Mouse (Mus musculus) skeletal muscle tissue, adult 2 months (tissue): ENCODE results near the gene Slc25a26.
A peak's percentile ranks its signal among the peaks of the same experiment; 100 is the strongest.

Source experiments
- DNase-seq: peaks from one replicate; pipeline ENCODE4 v3.0.0-alpha.2; 2012; ENCODE audit warnings: low read depth, low spot score

Slc25a26 gene

DNA sequence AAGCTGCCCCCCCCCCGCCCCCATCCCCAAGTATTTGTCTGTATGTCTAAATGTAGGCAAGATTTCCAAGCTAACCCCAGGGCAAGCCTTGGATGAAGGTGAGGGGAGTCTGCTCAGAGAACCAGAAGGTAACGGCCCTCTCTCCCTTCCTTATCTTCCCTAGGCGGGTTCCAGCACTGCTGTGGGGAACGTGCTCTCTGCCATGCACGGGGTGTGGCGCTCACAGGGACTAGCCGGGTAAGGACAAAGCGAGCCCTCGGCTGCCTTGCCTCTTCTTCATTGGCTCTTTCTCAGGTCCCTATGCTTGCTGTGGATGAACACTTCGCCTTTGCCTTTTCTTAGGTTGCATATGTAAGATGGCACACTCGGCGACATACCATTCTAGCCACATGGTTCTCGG, 98.9 kb downstream of the Slc25a26 start:
- no peak for DNase-seq

DNA sequence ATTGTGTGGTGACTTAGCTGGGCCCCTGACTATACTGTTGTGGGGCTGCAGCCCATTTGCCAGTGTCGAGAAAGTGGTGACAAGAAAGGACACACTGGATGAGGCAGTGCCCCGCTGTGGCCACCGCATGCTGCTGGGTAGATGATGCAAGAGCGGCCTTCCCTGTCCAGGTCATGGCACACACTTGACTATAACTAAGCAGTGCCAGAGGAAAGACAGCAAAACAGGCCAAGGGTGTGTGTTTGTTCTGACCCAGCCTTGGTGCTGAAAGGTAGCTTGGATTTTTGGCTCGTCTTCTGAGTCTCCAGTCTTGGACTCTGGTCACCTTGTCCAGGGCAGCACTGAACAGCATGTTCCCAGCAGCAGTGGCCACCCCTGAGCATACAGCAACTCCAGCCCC, 101.0 kb downstream of the Slc25a26 start:
- DNase-seq: peak; percentile 85

DNA sequence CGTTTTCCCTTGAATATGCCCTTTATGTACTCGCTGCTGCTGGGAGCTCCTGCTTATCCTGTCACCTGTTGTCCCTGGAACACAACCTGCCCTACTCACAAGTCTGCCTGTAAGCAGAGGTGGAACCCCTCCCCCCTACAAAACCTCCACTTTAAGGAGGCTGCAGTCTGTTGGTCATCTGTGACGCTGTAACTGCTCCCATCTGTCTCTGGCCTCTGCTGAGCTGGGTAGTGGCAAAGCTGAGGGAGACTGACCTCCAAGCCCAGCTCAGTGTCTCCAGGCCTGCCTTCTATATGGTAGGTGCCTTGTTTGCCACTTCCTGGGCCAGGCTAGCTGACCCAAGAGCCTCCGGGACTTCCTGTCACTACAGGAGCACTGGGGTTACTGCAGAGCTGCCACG, 101.7 kb downstream of the Slc25a26 start:
- no peak for DNase-seq

DNA sequence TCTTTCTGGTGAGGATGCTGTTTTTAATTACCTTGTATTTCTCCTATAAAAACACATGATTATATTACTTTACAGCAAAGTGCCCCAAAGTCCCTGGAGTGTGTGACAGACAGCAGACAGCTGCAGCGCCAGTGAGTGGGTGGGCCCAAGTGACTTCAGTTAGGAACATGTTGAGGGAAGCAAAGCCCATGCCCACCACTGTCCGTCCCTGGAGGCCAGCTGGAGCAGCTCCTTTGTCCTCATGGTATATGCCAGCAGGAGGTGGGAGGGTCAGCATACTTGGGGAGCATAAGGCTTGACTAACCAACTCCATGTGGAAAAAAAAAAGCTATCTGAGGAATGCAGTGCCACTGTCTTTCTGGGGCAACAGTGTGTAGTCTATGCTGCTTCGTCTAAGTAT, 103.9 kb downstream of the Slc25a26 start:
- DNase-seq: no peak

DNA sequence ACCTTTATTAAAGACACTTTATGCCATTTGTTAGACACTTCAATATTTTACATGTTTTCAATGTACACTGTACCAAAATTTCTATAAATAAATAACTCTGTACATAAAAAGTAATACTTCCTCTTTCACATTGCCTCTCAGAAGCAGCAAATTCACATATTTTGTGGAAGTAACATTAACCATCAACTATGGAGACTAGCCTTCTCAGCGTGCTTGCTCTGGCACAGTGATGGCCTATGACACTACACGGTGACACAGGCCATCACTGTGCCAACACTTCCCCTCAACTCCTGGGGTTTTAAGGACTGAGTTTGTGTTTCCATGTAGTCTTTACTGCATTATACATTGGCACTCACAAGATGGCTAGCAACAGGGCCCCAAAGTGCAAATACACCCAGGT, 104.4 kb downstream of the Slc25a26 start:
- DNase-seq: no peak

DNA sequence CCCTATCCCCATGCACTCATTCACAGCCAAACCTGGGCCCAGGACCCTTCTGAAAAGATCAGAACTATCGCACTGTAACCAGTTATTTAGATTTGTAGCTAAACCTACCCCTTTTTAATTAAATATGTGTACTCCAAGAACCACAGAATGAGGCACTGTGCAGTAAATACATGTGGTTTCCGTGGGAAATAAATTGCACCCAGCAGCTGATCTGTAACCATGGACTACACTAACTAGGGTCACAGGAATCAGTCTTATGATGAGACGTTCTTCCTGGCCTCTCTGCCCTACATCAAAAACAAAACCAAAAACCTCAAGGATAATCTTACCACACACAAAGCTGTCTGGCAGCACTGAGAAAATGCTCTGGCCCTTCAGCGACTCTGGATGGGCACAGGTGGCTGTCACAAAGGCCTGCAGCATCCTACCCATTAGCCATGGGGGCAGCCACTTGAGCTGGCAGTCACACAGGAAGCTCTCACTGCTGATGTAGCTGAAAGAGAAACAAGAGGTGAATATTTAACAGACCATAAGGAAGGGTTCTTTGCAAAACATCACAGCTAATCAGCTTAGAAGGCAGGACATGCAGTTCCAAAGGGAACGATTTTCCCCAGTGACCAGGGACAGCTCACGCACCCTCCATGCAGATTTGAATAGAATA, 113.2 kb downstream of the Slc25a26 start:
- DNase-seq: no peak

DNA sequence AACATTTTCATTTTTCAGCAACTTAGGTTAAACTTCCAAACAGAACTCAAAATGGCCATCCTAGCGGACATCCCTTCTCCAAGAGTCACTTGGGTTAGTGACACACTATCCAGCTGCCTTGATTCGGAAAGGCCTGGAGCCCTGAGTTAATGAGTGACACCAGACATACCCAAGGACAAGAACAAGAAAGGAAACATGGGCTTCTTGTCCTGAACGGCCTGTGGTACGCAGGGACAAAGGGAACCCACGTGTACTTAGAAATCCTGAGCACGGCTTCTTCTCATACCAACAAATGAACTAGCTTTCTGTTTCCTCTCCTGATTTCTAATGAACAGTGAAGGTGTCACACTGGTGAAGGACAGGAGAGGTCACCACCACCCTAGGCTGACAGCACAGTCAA, 114.2 kb downstream of the Slc25a26 start:
- no peak for DNase-seq

DNA sequence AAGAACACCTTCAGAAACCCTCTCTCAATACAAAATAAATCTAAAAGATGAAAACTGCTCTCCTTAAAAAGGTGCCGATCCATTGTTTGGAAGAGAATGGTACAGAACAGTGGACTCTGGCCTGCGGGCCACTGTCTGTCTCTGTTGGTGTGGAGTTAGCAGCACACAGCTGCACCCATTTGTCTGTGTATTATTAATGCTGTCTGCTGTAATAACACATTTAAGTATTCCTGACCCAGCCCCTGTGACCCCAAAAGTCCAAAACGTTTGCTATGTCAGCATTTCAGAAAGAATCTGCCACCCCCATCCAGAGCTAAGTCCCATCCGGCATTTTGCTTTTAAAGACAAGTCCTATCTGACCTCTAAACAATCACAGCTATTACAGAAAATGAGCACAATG, 115.8 kb downstream of the Slc25a26 start:
- DNase-seq: no peak

DNA sequence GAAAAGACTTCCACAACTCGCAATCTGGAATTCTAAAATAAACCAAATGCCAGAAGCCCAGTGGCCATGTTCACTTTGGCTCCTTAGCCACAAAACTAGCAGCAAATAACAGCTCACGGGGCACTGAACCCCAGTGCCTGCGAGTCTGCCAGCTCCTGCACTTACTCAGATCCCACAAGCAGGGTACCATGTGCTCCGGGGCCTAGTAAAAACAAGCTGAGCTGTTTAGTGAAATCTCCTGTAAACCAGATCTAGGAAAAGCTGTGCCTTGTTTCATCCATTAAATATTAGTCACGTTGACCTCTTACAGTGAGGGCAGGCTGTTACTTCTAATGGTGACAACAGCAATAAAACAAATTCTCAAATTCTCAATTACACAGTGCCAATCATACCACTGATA, 118.5 kb downstream of the Slc25a26 start:
- no peak for DNase-seq

DNA sequence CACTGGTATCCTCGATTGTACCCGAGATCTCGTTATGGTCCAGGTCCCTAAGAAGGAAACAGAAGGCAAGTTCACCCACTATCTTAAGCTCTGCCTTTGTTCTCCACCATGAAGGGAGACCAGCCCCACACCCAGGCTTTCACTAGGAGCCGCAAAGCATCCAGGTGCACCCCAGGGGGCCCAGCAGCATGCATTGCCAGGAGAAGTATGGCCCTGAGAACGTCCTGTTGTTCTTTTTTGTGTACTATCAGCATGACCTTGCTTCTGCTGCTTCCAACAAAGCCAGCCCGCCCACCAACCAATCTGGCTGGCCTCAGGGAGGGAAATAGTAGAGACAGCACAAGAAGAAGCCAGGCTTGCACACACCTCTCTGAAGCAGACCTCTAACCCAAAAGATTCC, 120.2 kb downstream of the Slc25a26 start:
- DNase-seq: no peak

DNA sequence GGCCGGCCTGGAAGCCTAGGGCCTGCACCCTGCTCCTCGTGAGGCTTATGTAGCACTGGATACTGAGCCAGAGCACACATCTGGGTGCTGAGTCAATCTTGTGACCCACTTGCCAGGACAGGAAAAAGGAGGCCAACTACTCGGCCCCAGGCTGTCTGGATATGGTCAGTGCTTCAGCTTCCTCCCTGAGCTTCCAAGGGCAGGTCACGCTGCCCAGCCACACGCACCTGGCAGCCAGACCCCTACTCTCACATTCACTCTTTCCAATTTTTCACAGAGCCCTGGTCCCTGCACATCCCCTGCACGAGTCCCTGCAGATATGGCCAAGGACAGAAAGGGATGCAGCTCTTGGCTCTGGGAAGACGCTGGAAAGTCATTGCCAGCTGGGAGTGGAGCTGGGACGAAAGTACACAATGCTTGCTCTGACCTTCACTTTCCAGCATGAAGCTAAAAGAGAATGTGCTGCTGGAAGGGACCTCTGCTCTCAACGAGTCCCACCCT, 120.7 kb downstream of the Slc25a26 start:
- DNase-seq: peak; percentile 92

DNA sequence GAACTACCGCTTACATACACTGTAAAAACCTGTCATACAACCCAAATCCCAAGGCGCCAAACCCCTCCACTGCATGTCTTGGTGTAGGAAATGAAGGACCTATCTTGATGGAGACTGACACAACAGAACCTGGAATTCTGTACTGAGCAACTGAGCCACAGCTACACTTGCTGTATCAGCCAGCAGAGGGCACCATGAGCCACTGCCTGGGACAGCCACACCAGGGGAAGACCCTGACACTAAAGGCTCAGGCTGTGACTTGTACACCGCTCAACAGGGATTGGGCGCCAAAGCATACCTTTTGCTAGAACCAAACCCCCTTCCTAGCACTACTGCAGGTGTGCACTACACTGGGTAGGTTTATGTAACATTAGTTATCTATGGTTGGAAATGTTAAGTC, 122.9 kb downstream of the Slc25a26 start:
- peak; percentile 59 for DNase-seq

DNA sequence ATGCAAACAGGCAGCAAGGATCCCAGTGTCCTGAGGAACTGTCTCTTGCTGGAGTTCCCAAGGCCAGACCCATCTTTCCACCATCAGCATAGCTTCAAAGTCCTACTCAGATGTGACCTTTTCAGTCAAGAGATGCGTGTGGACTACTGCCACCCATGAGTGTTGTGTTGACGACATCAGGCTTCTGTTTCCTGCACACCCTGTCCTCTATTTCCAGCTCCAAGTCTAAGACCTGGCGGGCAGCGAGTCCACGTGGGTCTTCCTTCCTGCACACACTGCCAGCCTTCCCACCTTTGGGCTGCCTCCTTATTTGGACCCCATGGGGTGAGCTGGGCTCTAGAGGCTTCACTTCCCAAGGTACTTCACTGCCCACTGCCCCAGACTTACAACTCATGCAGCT, 124.4 kb downstream of the Slc25a26 start:
- no peak for DNase-seq

DNA sequence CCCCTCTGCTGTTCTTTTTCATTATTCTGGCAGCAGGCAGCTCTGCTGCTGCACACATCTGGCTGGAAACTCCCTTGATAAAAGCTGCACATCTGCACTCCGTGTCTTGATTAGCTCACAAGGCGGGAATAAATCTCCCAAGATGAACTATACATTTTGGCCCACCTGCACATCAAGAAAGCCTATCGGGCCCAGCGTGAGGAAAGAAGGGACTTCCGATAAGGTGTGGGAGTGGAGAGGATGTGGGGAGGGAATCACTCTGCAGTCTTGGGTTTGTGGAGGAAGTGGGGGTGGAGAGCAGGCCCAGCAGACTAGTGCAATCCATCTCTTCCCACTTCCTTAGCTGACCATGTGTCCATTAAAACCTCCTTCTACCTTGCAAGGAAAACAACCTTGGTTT, 125.8 kb downstream of the Slc25a26 start:
- no peak for DNase-seq

DNA sequence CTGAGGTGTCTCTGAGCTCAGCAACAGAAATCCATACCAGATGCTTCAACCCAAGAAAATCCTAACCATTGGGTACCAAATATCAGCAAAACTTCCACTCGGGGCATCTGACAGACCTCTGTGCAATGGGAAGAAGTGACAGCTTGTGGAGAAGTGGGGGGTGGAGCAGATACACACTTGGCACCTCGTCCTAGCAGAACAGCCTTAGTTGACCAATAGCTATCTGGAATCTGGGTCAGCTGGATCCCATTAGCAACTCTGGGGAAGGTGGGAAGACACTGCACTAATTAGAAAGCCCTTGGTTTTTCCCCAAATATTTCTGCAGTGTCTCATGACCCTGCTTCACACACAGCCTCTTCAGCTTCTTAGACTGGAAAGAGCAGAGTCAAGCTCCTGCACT, 126.7 kb downstream of the Slc25a26 start:
- no peak for DNase-seq

DNA sequence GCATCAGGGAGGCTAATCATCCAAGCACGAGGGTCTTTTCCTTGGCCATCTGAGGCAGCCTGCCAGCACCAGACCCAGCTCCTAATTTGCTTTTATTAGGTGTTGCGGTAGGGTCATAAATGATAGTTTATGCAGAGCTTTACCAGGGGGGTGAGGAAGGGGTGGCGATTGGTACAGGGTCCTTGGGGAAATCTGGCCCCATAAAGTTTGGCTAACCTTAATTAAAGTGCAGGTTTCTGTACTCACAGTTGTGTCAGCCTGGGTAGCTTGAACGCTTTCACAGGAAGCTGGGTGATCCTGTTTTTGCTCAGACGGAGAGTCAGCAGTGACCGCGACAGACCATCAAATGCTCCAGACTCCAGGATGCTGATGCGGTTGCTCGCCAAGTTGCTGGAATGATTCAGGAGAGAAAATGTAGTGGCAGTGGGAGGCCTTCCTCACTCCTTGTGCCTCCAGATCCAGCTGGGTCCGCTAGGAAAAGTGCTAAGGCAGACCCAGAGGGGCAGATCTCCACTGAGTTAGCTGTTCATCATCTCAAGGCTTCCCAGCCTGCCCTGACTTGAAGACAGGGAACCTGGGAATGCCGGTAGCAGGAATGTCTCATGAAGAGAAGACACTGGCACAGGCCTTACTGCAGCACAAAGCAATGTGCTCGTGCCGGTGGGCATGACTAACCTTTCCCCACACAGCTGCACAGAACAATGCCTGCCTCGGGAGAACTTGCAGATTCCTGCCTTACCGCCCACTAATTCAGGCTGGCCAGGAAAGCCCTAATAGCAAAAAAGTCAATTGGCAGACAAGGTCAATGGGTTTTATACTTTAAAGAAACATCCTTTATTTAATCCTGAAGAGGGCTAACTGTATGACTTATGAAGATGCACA, 127.8 kb downstream of the Slc25a26 start:
- no peak for DNase-seq

DNA sequence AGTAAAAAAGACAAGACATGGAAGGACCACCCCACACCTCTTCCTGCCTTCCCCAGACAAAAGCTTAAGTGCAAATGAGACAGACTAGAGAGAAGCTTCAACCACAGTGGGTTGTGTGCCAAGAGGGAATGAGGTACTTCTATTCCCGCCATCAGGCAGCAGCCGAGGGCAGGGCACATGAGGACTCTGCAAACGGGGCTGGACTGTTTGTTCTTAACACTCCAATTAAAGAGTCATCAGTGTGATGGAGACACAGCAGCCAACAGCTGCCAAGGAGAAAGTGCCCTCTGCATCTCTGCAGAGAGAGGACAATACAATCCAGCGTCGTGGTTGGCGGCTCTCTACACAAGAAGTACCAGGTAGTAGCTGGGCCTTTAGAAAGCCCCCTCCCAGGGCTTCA, 128.7 kb downstream of the Slc25a26 start:
- DNase-seq: no peak

DNA sequence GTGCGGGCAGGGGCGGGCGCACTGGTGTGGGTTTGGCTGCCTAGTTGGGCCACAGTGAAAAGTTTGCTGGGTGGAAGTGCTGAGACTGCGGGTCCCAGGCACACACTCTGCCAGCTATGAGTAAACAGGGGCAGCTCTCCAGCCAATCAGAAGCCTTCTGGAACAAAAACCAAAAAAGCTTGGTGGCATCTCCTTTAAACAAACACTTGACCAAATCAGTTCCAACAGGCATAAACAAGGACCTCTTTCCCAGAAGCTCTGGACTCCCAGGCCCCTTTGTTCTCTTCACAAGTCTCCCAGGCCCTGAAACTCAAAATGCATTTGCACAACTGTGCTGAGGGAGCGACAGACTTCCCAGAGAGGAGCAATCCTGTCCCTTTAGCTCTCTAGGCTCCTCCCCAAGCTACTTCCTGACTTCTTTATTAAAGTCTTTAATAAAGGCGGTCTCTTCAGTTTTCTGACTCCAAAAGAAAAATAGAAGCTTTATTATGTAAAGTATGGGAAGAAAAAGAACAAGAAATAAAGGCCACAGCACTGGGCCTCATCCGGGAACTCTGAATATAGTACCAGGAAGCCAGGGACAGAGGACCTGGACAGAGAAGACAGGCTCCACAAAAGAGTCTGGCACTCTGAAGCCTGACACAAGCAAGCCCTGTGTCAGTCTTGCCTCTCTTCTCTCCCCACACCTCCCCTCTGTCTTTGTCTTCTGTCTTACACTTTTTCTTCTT, 131.1 kb downstream of the Slc25a26 start:
- DNase-seq: no peak

DNA sequence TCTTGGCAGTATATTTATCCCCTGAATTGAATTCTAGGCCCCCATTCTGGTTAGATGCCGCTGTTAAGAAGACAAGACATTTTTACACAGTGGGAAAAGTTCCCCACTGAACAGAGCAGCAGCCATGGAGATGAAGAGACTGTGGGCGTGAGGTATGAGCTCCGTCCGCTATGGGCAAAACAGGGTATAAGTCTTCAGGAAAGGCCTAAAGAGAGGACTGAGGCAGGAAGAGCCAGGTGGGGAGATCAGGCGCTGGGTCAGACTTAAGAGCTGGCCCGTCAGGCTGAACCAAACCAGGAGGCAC, 131.6 kb downstream of the Slc25a26 start:
- DNase-seq: no peak

DNA sequence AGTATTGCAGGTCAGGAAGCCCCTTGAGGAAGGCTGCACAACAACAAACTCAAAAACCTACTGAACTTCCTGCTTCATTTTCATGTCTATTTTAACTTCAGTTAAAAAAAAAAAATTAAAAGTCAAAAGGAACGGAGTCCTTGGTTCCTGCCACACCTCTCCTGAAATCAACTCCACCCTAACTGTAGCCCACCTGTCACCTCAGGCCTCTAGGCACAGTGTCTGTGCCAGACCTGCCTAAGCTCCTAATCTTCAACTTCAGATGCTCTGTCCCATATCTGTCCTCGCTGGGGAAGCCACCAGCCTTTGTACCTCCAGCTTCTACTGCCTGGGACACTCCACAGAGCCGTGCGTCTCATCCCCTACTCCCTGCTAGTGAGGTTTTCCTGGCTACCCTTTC, 134.1 kb downstream of the Slc25a26 start:
- DNase-seq: no peak

DNA sequence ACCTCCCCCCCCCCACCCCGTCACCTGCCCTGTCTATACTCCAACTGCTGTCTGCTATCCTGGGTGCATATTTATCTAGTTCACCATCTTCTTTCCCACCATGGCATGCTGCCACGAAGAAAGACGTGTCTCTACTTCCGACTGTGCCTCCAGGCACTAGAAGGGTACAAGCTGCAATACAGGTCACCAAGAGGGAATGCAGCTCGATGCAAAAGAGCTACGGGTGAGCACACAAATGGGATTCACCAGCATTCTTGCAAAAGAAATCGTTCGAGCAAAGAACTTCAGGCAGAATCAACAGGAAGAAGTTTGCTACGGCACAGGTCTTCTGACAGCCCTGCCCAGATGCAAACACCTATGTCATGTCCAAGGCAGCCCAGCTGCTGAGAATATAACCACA, 134.6 kb downstream of the Slc25a26 start:
- DNase-seq: no peak

DNA sequence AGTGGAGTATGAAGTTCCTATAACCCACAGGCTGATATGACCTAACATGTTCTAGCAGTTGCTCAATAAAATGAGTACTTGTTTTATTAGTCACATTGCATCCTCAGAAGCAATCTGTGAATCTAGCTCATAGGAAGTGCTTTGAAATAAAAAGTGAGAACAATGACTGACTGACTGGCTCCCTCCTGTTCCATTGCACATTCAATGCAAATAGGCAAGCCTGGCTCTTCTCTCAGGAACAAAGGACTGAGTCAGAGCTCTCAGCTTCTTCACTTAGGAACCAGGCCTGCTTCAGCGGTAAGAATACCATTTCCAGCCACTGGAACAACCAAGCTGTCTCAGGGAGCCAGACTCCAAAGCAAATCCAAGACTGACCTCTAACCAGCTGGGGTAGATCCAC, 135.2 kb downstream of the Slc25a26 start:
- no peak for DNase-seq

DNA sequence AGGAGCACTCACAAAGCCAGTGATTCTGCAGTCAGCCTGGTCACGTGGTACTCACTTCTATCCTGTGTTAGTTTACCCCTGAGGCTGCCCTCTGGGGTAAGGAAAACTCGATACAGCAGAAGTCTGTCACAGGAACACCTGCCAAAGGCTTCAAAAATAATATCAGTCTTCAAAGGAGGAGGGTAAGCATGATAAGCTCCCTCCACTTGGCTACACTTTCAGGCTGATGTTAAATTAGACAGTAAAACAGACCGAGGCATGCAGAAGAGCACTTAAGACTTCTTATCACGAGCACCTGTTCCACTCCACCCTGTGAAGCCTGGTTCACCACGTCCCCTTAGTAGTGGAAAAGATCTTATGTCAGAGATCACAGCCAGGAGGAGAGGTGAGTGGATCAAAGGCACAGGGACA, 136.9 kb downstream of the Slc25a26 start:
- DNase-seq: no peak
